Mouse (Mus musculus): ENCODE data around the gene Tacr2. TPM values are rescaled to one million over a fixed set of nuclear protein-coding genes. Genes with fewer than 3 reads are reported as not detected.
A peak's percentile ranks its signal among the peaks of the same experiment; 100 is the strongest.

Tacr2 gene
- total RNA-seq, 2 experiments from 2014 or later = 0.23 to 0.27 TPM

GRCm38 (mm10) chr10:62300006-62300827, 48.0 kb downstream of the Tacr2 start:
- DNase-seq (ENCODE audit: low spot score in 2 of 2) = peak in 1 of 2 experiments; percentile 48

- no peak for DNase-seq (ENCODE audit: low spot score in 2 of 2)
Observed at GRCm38 (mm10) chr10:62305090-62305489, 52.9 kb downstream of the Tacr2 start.

GRCm38 (mm10) chr10:62306483-62306882, 54.2 kb downstream of the Tacr2 start:
- DNase-seq (ENCODE audit: low spot score in 2 of 2) = no peak

GRCm38 (mm10) chr10:62308896-62309491, 56.8 kb downstream of the Tacr2 start:
- no peak for DNase-seq (ENCODE audit: low spot score in 2 of 2)

- DNase-seq (ENCODE audit: low spot score in 2 of 2) = no peak
Observed at GRCm38 (mm10) chr10:62309593-62309992, 57.4 kb downstream of the Tacr2 start.

- no peak for DNase-seq (ENCODE audit: low spot score in 2 of 2)
Observed at GRCm38 (mm10) chr10:62310259-62311039, 58.2 kb downstream of the Tacr2 start.

- DNase-seq (ENCODE audit: low spot score in 2 of 2) = no peak
Observed at GRCm38 (mm10) chr10:62311464-62311863, 59.2 kb downstream of the Tacr2 start.

GRCm38 (mm10) chr10:62313140-62313539, 60.9 kb downstream of the Tacr2 start:
- no peak for DNase-seq (ENCODE audit: low spot score in 2 of 2)

GRCm38 (mm10) chr10:62313885-62314424, 61.7 kb downstream of the Tacr2 start:
- no peak for DNase-seq (ENCODE audit: low spot score in 2 of 2)

Other genes with a start within 250 kb of the Tacr2 start
- gene Neurog3, start 119.3 kb upstream of the Tacr2 start, total RNA-seq (2021) = not detected
- gene Fam241b, start 108.5 kb upstream of the Tacr2 start, total RNA-seq (2021) = 10 to 100 TPM; 37.5 to 48.0 TPM
- gene Tspan15, start 21.2 kb upstream of the Tacr2 start, total RNA-seq (2021) = 10 to 100 TPM; 16.0 to 18.5 TPM
- gene Hk1, start 127.5 kb downstream of the Tacr2 start, total RNA-seq (2021) = 100 to 1,000 TPM; 311 to 316 TPM
- gene Hkdc1, start 170.1 kb downstream of the Tacr2 start, total RNA-seq (2021) = 1 to 10 TPM; 2.7 to 4.3 TPM
- gene 4930507D05Rik, start 197.1 kb downstream of the Tacr2 start, total RNA-seq (2021) = 1 to 10 TPM in 1 of 2 experiments, under 1 TPM in 1; 0.94 to 1.1 TPM
- 10 to 100 TPM; 21.6 to 22.3 TPM for gene Supv3l1, start 197.3 kb downstream of the Tacr2 start, total RNA-seq (2021)
- 10 to 100 TPM; 47.0 to 50.4 TPM for gene Vps26a, start 234.4 kb downstream of the Tacr2 start, total RNA-seq (2021)